Mouse (Mus musculus) frontal cortex, adult 2 months (tissue): Measurements from ENCODE around the gene Prr5l. TPM values are rescaled to one million over a fixed set of nuclear protein-coding genes. Genes with fewer than 3 reads are reported as not detected.
A peak's percentile ranks its signal among the peaks of the same experiment; 100 is the strongest.
"Not testable (repeated sequence)": the region's sequence is repeated elsewhere in the genome, so short reads cannot be mapped to it uniquely, and the experiment has no call there.

ENCODE experiments used
- DNase-seq, 2 experiments: peaks; one replicate each; pipeline ENCODE4 v3.0.0; 2022; ENCODE audit warnings: low spot score in 1 of 2; ENCODE audit errors: extremely low spot score in 1 of 2
- polyA plus RNA-seq: library from polyadenylated mRNA; depleted of rRNA; stranded (reverse); fragments of >200 nt; gene quantifications from 2 replicates; pipeline ENCODE4 v1.2.3, GENCODE M21; 2012

The Prr5l gene
- polyA plus RNA-seq, 1 experiment = 12.0 TPM

- no peak for DNase-seq
Measured at GRCm38 (mm10) chr2:101783255-101783654, 99.6 kb downstream of the Prr5l start.

GRCm38 (mm10) chr2:101781357-101781777 is 101.5 kb downstream of the Prr5l start:
- no peak for DNase-seq

GRCm38 (mm10) chr2:101778080-101778479 is 104.7 kb downstream of the Prr5l start:
- no peak for DNase-seq

GRCm38 (mm10) chr2:101763503-101763902 is 119.3 kb downstream of the Prr5l start:
- DNase-seq = no peak

- no peak for DNase-seq
Measured at GRCm38 (mm10) chr2:101762955-101763386, 119.9 kb downstream of the Prr5l start.

GRCm38 (mm10) chr2:101762405-101762804 is 120.4 kb downstream of the Prr5l start:
- DNase-seq = no peak

- DNase-seq = no peak
Measured at GRCm38 (mm10) chr2:101761898-101762297, 120.9 kb downstream of the Prr5l start.

- DNase-seq = peak in 1 of 2 experiments; percentile 27
Measured at GRCm38 (mm10) chr2:101759523-101760277, 123.1 kb downstream of the Prr5l start.

- DNase-seq = no peak
Measured at GRCm38 (mm10) chr2:101757806-101758205, 125.0 kb downstream of the Prr5l start.

- DNase-seq = no peak
Measured at GRCm38 (mm10) chr2:101756069-101756753, 126.6 kb downstream of the Prr5l start.

- no peak for DNase-seq
Measured at GRCm38 (mm10) chr2:101754939-101755555, 127.8 kb downstream of the Prr5l start.

GRCm38 (mm10) chr2:101754428-101754827 is 128.4 kb downstream of the Prr5l start:
- no peak for DNase-seq

- no peak for DNase-seq
Measured at GRCm38 (mm10) chr2:101752979-101753378, 129.8 kb downstream of the Prr5l start.

- DNase-seq = no peak
Measured at GRCm38 (mm10) chr2:101752402-101752801, 130.4 kb downstream of the Prr5l start.

GRCm38 (mm10) chr2:101751236-101751922 is 131.4 kb downstream of the Prr5l start:
- no peak for DNase-seq

GRCm38 (mm10) chr2:101746537-101746936 is 136.3 kb downstream of the Prr5l start:
- no peak for DNase-seq

- not testable (repeated sequence) for DNase-seq
Measured at GRCm38 (mm10) chr2:101745656-101746055, 137.2 kb downstream of the Prr5l start.

- no peak for DNase-seq
Measured at GRCm38 (mm10) chr2:101742072-101742860, 140.6 kb downstream of the Prr5l start.

GRCm38 (mm10) chr2:101741653-101742052 is 141.2 kb downstream of the Prr5l start:
- no peak for DNase-seq

GRCm38 (mm10) chr2:101739914-101740313 is 142.9 kb downstream of the Prr5l start:
- no peak for DNase-seq
